Mouse (Mus musculus): ENCODE data around the gene Stt3b.

The Stt3b gene

GRCm38 (mm10) chr9:115318621-115319375 is 8.6 kb upstream of the Stt3b start:
- 87% methylated on average over 6 of the region's 6 CpGs for WGBS

- WGBS, result 87% methylated on average over 5 of the region's 5 CpGs
These were observed 6.8 kb upstream of the Stt3b start for GRCm38 (mm10) chr9:115317049-115317448.

GRCm38 (mm10) chr9:115314556-115314955 is 4.3 kb upstream of the Stt3b start:
- 39% methylated on average over 10 of the region's 10 CpGs for WGBS

- 94% methylated on average over 5 of the region's 5 CpGs for WGBS
These were observed 3.6 kb upstream of the Stt3b start for GRCm38 (mm10) chr9:115313830-115314229.

- 18% methylated on average over 5 of the region's 5 CpGs for WGBS
These were observed 951 bp upstream of the Stt3b start for GRCm38 (mm10) chr9:115311223-115311520.

- under 1% methylated on average over 39 of the region's 42 CpGs for WGBS
These were observed 260 bp downstream of the Stt3b start for GRCm38 (mm10) chr9:115309977-115310345.

GRCm38 (mm10) chr9:115309381-115309971 is 745 bp downstream of the Stt3b start:
- WGBS, result under 1% methylated on average over 65 of the region's 65 CpGs

- 1% methylated on average over 18 of the region's 18 CpGs for WGBS
These were observed 1.3 kb downstream of the Stt3b start for GRCm38 (mm10) chr9:115308941-115309380.

- WGBS, result 15% methylated on average over 4 of the region's 4 CpGs
These were observed 1.8 kb downstream of the Stt3b start for GRCm38 (mm10) chr9:115308401-115308800.

GRCm38 (mm10) chr9:115306202-115306601 is 4.0 kb downstream of the Stt3b start:
- 14% methylated on average over 6 of the region's 6 CpGs for WGBS

- WGBS, result 79% methylated on average over 4 of the region's 4 CpGs
These were observed 6.1 kb downstream of the Stt3b start for GRCm38 (mm10) chr9:115304149-115304548.

GRCm38 (mm10) chr9:115301593-115301992 is 8.6 kb downstream of the Stt3b start:
- whole genome bisulfite sequencing, result 88% methylated on average over 7 of the region's 7 CpGs

- WGBS, result 92% methylated on average over 6 of the region's 6 CpGs
These were observed 9.1 kb downstream of the Stt3b start for GRCm38 (mm10) chr9:115301002-115301579.

- WGBS, result 72% methylated on average over 7 of the region's 7 CpGs
These were observed 13.5 kb downstream of the Stt3b start for GRCm38 (mm10) chr9:115296738-115297137.

GRCm38 (mm10) chr9:115293920-115294594 is 16.2 kb downstream of the Stt3b start:
- 80% methylated on average over 10 of the region's 10 CpGs for WGBS

GRCm38 (mm10) chr9:115287774-115288434 is 22.3 kb downstream of the Stt3b start:
- WGBS, result 82% methylated on average over 6 of the region's 6 CpGs

GRCm38 (mm10) chr9:115284385-115284784 is 25.8 kb downstream of the Stt3b start:
- 77% methylated on average over 4 of the region's 4 CpGs for WGBS

- 86% methylated on average over 4 of the region's 4 CpGs for WGBS
These were observed 26.8 kb downstream of the Stt3b start for GRCm38 (mm10) chr9:115283403-115283802.

- 88% methylated on average over 1 of the region's 1 CpGs for WGBS
These were observed 31.6 kb downstream of the Stt3b start for GRCm38 (mm10) chr9:115278641-115279040.

- WGBS, result 90% methylated on average over 6 of the region's 6 CpGs
These were observed 35.4 kb downstream of the Stt3b start for GRCm38 (mm10) chr9:115274806-115275205.

GRCm38 (mm10) chr9:115273095-115273649 is 37.0 kb downstream of the Stt3b start:
- WGBS, result 95% methylated on average over 7 of the region's 7 CpGs

GRCm38 (mm10) chr9:115272451-115272850 is 37.8 kb downstream of the Stt3b start:
- 92% methylated on average over 5 of the region's 5 CpGs for WGBS
